Mouse (Mus musculus) hindbrain, embryonic 15.5 days (tissue): ENCODE data around the gene Abhd11. TPM values are rescaled to one million over a fixed set of nuclear protein-coding genes. Genes with fewer than 3 reads are reported as not detected.
"Not testable (repeated sequence)": the region's sequence is repeated elsewhere in the genome, so short reads cannot be mapped to it uniquely, and the experiment has no call there.

Source experiments
- ATAC-seq: fragments of 200-750 bp; cut with Nextera tagmentation; 2 replicates; pipeline ENCODE4 v1.8.0; 2017; ENCODE audit warnings: low read depth, moderate number of reproducible peaks, moderate TSS enrichment; ENCODE audit not compliant: low FRiP score
- H3K27ac ChIP-seq: fragments of 300-500 bp; sonication (generic); replicated peaks from 2 replicates; pipeline ENCODE4 v1.5.1; 2015; ENCODE audit warnings: mild to moderate bottlenecking, inconsistent platforms
- H3K27me3 ChIP-seq: fragments of 300-500 bp; sonication (generic); 2 replicates; pipeline ENCODE4 v1.6.1; 2015; ENCODE audit warnings: control low read depth, inconsistent platforms
- H3K36me3 ChIP-seq: fragments of 300-500 bp; sonication (generic); 2 replicates; pipeline ENCODE4 v1.6.1; 2015; ENCODE audit warnings: control low read depth, inconsistent platforms
- H3K4me1 ChIP-seq: fragments of 300-500 bp; sonication (generic); replicated peaks from 2 replicates; pipeline ENCODE4 v1.6.1; 2015; ENCODE audit warnings: control low read depth, inconsistent platforms
- H3K4me2 ChIP-seq: fragments of 300-500 bp; sonication (generic); 2 replicates; pipeline ENCODE4 v1.6.1; 2015; ENCODE audit warnings: moderate library complexity, mild to moderate bottlenecking, inconsistent platforms
- H3K4me3 ChIP-seq: fragments of 300-500 bp; sonication (generic); 2 replicates; pipeline ENCODE4 v1.5.1; 2015; ENCODE audit warnings: mild to moderate bottlenecking, inconsistent platforms
- H3K9ac ChIP-seq: fragments of 300-500 bp; sonication (generic); 2 replicates; pipeline ENCODE4 v1.6.1; 2015; ENCODE audit warnings: inconsistent platforms
- H3K9me3 ChIP-seq: fragments of 300-500 bp; sonication (generic); 2 replicates; pipeline ENCODE4 v1.6.1; 2016; ENCODE audit warnings: control low read depth, inconsistent platforms
- whole genome bisulfite sequencing: fragments of 180-500 bp; shearing (Covaris S2); methylation state at CpG from one replicate; pipeline ENCODE4 v1.1.7; 2015; 5-methylcytosine and 5-hydroxymethylcytosine counted together
- polyA plus RNA-seq: library from polyadenylated mRNA; unstranded; fragments of >200 nt; fragmentation: Nextera tagmentation; extraction: Ambion mirVana; gene quantifications from 2 replicates; pipeline ENCODE4 v1.2.1, GENCODE M21; 2015

Abhd11 gene
- 68.1 and 68.3 TPM in 2 replicates for polyA plus RNA-seq

DNA sequence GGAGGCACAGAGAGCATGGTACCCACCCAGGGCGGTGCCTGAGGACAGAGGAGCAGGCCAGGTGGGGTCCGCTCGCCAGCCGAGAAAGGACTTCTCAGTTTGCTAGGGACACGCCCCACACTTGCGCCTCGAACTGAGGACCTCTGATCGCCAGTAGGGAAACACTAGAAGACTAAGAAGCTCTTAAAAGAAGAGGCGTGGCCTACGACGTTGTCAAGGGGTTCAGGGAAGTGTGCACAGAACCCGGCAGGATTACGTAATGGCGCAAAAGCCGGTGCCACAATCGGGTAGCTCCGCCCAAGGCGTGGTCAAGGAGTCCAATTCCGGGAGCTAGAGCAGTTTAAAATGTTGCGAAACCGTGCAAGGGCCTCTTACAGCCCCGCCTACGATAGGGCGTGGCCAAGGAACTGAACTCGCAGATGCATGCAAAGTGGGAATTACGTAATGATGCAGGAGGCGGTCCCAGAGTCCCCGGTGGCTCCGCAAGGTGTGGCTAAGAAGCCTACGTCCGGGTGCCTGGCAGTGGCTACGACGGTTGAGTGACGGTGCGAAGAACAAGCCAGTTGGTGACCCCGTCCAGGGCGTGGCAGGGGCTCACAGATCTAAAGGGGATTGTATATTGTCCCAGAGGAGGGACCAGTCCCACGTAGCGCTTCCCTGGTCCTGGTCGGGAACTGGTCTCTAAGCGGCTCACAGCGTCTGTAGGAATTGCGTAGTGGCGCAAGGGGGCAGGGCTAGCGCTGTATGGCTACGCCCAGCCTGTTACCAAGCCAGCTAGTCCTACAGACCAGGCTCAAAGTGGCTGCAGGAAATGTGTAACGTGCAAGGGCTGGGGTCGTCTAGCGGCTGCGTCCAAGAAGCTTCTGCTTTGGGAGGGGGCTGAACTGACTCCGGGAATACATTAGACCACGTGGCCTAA is at the start of gene Abhd11:
Abhd11 (plus strand) TSS at position 482 of the 919 bp plus-strand sequence.
- peak within 1 kb of the TSS; percentile 86 for H3K4me3 ChIP-seq
- H3K27ac ChIP-seq: peak within 1 kb of the TSS; percentile 100
- no peaks in the 10 kb centered on the region for H3K36me3 ChIP-seq
- peak; percentile 91 for ATAC-seq
- peak within 1 kb of the TSS; percentile 71 for H3K9ac ChIP-seq
- 0% methylated on average over 52 of the region's 52 CpGs for WGBS
- no peaks in the 10 kb centered on the region for H3K9me3 ChIP-seq
- no peaks in the 10 kb centered on the region for H3K27me3 ChIP-seq
- peaks cover 34% of the 10 kb centered on the region for H3K4me1 ChIP-seq
- H3K4me2 ChIP-seq: peak within 1 kb of the TSS; percentile 86

DNA sequence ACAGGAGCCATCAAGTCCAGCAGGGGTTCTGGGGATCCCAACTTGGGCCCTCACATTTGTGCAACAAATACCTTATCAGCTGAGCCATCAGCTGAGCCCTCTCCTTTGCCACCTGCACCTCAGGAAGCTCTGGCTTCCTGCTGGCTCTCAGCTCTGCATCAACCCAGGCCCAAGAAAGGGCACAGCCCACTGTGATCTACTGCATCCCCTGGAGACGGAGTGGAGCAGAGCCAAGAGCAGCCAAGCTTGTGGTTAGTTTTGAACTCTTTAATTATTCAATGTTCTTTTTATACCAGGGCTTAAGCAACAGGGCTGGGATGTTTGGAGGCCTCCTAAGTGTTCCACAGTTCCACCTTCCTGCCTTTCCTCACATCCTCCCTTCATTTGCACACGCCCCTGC is 48.5 kb upstream of the Abhd11 start:
- WGBS: 69% methylated on average over 2 of the region's 2 CpGs
- no peak for ATAC-seq
- H3K4me2 ChIP-seq: no peak overlapping the region
- H3K4me1 ChIP-seq: no peaks in the 10 kb centered on the region
- H3K36me3 ChIP-seq: no peaks in the 10 kb centered on the region
- H3K27me3 ChIP-seq: no peaks in the 10 kb centered on the region
- H3K9me3 ChIP-seq: no peaks in the 10 kb centered on the region
- no peak overlapping the region for H3K9ac ChIP-seq
- H3K27ac ChIP-seq: no peak overlapping the region
- no peak overlapping the region for H3K4me3 ChIP-seq

DNA sequence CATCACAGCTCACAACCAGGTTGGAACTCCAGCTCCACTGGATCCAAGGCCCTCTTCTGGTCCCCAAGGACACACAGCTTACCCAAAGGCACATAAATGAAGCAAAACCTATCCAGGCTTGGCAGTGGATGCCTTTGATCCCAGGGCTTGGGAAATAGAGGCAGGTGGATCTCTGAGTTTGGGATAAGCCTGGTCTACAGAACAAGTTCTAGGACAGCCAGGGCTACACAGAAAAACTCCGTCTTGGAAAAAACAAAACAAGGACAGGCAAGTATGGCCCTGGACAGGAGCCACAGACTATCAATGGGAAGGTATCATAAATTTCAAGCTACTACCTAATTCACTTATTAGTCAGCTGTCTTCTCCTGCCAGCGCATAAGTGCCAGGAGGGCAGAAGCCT is 47.4 kb upstream of the Abhd11 start:
- H3K9ac ChIP-seq: no peak overlapping the region
- peaks cover 10% of the 10 kb centered on the region for H3K4me1 ChIP-seq
- H3K27me3 ChIP-seq: 0 out of 2 replicates have a peak, but pooled peaks cover 3% of the 10 kb centered on the region
- no peak overlapping the region for H3K4me3 ChIP-seq
- no peak overlapping the region for H3K4me2 ChIP-seq
- H3K9me3 ChIP-seq: no peaks in the 10 kb centered on the region
- H3K36me3 ChIP-seq: no peaks in the 10 kb centered on the region
- no peak for ATAC-seq
- no peak overlapping the region for H3K27ac ChIP-seq
- WGBS: 92% methylated on average over 2 of the region's 2 CpGs

DNA sequence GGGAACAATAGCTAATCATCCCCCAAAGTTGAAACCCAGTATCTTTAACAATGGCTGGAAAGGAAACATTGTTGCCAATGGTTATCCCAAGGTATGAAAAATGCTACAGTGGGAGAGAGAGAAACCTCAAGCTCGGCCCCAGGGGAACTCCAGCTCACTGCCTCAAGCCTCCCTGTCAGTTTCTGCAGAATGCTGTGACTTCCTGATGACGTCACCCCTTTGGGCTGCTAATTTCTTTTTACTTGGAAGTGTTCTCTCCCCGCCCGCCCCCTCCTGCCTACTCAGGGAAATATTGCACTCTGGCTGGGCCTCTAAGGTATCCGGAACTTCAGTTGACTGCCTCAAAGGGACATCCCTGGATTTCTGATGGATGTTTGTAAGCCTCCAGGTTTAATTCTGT is 45.4 kb upstream of the Abhd11 start:
- Histone ChIP-seq H3K4me1 (peaks cover 11% of the 10 kb centered on the region), H3K4me2 (no peak overlapping the region), H3K9me3 (no peaks in the 10 kb centered on the region), H3K4me3 (no peak overlapping the region), H3K9ac (no peak overlapping the region), H3K27me3 (0 out of 2 replicates have a peak, but pooled peaks cover 4% of the 10 kb centered on the region), H3K27ac (no peak overlapping the region), H3K36me3 (no peaks in the 10 kb centered on the region)
- no peak for ATAC-seq
- 45% methylated on average over 5 of the region's 5 CpGs for WGBS

DNA sequence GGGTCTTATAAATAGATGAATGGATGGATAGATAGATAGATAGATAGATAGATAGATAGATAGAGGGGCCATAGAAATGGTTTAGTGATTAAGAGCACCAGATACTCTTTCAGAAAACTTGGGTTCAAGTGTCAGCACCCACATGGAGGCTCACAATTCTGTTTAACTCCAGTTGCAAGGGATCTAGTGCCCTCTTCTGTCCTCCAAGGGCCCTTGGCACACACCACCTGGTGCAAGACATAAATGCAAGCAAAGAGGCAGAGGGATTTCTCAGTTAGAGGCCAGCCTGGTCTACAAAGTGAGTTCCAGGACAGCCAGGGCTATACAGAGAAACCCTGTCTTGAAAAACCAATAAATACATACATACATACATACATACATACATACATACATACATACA is 44.3 kb upstream of the Abhd11 start:
- ATAC-seq, H3K4me2 ChIP-seq: not testable (repeated sequence)

DNA sequence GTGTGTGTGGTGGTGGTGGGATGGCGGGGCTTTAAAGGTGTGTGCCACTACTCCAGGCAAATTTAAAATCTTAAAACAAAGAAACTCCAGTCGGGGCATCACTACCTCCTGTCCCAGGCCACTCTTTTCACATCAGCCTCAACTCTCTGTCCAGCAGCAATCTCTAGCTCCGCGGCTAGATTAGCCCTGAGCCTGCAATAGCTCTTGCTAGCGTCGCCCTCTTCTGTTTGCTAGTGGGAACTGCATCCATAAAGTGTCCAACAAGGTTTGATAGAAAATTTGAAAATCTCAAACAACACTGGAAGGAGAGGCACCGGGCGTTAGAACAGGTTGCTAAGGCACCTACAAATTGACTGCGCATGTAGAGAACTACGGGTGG is 43.5 kb upstream of the Abhd11 start:
- WGBS: 5% methylated on average over 10 of the region's 10 CpGs
- 0 out of 2 replicates have a peak, but pooled peaks have one; percentile 57 for ATAC-seq
- H3K9ac ChIP-seq: no peak overlapping the region

More for the DNA sequence above, 44.3 kb upstream of the Abhd11 start:
- not testable (repeated sequence) for H3K27me3 ChIP-seq, H3K9me3 ChIP-seq, H3K27ac ChIP-seq, H3K9ac ChIP-seq, H3K36me3 ChIP-seq, H3K4me3 ChIP-seq
- H3K4me1 ChIP-seq: peaks cover 11% of the 10 kb centered on the region

DNA sequence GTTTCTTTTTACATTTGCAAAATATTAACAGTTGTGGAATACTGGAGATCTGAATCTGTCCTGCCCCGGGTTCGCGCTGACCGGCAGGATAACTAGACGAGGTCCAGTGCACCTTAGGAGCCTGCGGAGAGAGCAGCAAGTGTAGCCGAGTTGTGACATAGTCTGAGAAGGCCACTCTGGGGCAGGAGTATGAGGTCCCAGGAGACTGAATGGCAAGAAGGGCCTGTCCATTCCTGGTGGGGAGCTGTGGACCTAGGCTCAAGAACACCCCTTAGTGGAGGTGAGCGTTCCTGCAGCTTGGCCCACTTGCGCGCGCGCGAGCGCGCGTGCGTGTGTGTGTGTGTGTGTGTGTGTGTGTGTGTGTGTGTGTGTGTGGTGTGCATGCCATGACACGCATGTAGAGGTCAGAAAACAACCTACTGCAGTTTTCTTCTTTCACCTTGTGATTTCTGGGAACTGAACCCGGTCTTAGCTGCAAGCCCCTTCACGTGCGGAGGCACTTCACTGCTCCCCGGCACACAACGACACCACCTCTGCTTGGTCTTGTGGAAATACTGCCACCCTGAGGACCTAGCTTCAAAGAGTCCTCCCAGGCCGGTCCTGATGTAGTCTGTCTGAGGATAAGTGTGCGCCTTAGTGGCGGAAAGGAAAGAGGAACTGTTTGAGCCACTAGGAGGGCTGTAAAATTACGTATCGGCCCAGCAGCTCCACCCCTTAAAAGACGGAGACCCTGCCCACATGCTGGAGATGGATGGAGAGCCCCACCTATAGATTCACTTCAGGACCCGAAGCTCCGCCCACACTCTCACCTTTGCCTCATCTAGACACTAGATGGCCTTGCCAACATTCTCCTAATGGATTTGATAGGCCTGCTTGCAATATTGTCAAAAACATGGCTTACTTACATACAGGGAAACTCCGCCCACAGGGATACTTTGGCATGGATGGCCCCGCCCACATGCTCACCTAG is 42.8 kb upstream of the Abhd11 start:
- 0 out of 2 replicates have a peak, but pooled peaks cover 4% of the 10 kb centered on the region for H3K27me3 ChIP-seq
- H3K27ac ChIP-seq: no peak overlapping the region
- peak overlapping the region; percentile 54 for H3K4me2 ChIP-seq
- no peak overlapping the region for H3K9ac ChIP-seq
- peaks cover 11% of the 10 kb centered on the region for H3K4me1 ChIP-seq
- WGBS: 3% methylated on average over 33 of the region's 33 CpGs
- no peaks in the 10 kb centered on the region for H3K9me3 ChIP-seq
- no peaks in the 10 kb centered on the region for H3K36me3 ChIP-seq
- peak overlapping the region; percentile 26 for H3K4me3 ChIP-seq
- ATAC-seq: peak; percentile 79

More for the DNA sequence above, 43.5 kb upstream of the Abhd11 start:
- Histone ChIP-seq H3K4me3 (peak overlapping the region; percentile 26), H3K9me3 (no peaks in the 10 kb centered on the region), H3K4me2 (peak overlapping the region; percentile 54), H3K27me3 (0 out of 2 replicates have a peak, but pooled peaks cover 4% of the 10 kb centered on the region), H3K27ac (no peak overlapping the region), H3K36me3 (no peaks in the 10 kb centered on the region), H3K4me1 (peaks cover 11% of the 10 kb centered on the region)

DNA sequence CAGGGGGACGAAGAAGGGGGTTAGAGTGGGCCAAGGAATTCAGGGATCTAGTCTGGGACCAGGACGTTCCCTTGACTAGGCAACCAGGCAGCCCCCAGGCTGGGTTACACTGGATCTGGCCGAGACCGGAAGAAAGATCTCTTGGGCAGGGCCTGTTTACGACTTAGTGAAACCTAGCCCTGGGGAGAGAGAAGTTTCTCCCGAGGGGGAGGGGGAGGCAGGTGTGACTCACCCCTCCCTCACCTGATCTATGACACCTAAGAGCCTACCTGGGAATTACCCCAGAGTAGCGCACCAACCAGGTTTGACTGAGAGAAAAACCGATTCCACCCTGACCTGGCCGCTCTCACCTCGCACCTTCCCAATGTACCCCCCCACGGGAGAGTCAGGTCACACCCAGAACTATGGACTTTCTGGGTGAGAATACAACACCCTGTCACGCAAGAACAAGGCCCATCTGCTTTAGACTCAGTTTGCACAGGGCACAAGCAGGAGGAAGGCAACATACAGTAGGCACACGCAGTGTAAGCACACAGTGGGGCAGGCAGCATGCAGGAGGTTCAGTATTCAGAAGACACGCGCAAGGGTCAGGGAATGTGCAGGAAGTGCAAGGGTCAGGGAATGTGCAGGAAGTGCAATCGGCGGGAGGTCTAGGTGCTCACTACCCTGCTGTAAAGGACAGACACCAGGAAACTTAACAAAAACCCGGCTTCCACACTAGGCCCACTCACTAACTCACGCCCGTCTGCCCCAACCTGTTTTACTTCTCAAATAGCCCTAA is 41.6 kb upstream of the Abhd11 start:
- 73% methylated on average over 20 of the region's 20 CpGs for WGBS
- H3K9me3 ChIP-seq: no peaks in the 10 kb centered on the region
- H3K4me1 ChIP-seq: peaks cover 11% of the 10 kb centered on the region
- no peak for ATAC-seq
- H3K9ac ChIP-seq: no peak overlapping the region
- H3K27me3 ChIP-seq: 0 out of 2 replicates have a peak, but pooled peaks cover 4% of the 10 kb centered on the region
- no peak overlapping the region for H3K4me3 ChIP-seq
- no peak overlapping the region for H3K27ac ChIP-seq
- no peak overlapping the region for H3K4me2 ChIP-seq
- no peaks in the 10 kb centered on the region for H3K36me3 ChIP-seq

DNA sequence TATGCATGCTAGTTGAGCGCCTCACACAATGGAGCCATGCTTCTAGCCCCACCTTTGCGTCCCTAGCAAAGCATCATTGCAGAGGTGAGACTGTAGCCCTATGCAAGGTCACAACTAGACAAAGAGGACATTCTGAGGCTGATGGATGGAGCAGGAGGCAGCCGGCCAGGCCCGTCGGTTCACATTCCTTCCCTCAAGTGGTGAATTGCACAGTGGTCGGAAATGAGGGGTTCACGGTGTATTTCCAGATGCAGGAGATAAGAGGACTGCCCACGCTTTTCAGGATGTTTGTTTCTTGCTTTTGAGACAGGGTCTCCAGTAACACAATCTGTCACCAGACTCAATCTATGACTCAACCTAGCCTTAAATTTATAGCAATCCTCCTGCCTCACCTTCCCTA is 38.3 kb upstream of the Abhd11 start:
- Histone ChIP-seq H3K4me3 (no peak overlapping the region), H3K4me2 (no peak overlapping the region), H3K27me3 (0 out of 2 replicates have a peak, but pooled peaks cover 4% of the 10 kb centered on the region), H3K4me1 (peaks cover 10% of the 10 kb centered on the region), H3K27ac (no peak overlapping the region), H3K36me3 (no peaks in the 10 kb centered on the region), H3K9me3 (no peaks in the 10 kb centered on the region), H3K9ac (no peak overlapping the region)
- ATAC-seq: no peak
- 76% methylated on average over 8 of the region's 8 CpGs for WGBS

DNA sequence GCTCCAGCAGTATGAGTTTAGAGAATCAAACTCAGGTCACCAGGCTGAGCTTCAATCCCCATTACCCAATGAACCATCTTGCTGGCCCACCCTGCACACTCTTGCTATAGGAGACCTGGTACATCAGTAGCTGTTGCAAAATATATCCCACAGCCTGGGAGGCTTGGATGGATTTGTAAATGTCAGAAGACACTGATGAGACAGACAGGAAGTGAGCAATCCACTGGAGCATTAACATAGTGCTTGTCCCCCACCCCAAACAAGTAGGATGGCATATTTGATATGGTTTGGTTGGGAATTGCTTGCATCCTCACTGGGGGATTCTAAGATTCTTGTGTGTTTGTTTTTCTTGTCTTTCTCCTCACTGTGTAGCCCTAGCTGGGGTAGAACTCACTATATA is 35.9 kb upstream of the Abhd11 start:
- H3K4me3 ChIP-seq: no peak overlapping the region
- no peak overlapping the region for H3K27ac ChIP-seq
- H3K36me3 ChIP-seq: no peaks in the 10 kb centered on the region
- no peaks in the 10 kb centered on the region for H3K4me1 ChIP-seq
- H3K27me3 ChIP-seq: no peaks in the 10 kb centered on the region
- ATAC-seq: no peak
- no peak overlapping the region for H3K4me2 ChIP-seq
- no peak overlapping the region for H3K9ac ChIP-seq
- H3K9me3 ChIP-seq: no peaks in the 10 kb centered on the region

DNA sequence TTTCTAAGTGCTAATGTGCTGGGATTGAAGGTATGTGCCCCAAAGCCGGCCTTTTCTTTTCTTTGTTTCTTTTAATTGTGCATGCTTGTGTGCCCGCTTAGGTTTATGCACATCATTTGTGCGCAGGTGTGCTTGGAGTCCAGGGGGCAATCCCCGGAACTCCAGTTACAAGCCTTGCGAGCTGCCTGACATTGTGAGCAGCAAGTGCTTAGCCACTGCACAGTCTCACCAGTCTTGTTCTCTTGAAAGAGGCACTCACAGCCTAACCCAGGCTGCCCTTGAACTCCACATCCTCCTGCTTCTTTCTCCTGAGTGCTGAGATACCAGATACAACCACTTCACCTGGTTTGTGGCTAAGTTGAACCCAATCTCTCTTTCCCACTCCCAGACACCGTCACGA is 35.4 kb upstream of the Abhd11 start:
- 86% methylated on average over 7 of the region's 7 CpGs for WGBS
- Histone ChIP-seq H3K4me2 (no peak overlapping the region), H3K27ac (no peak overlapping the region), H3K4me3 (no peak overlapping the region), H3K4me1 (no peaks in the 10 kb centered on the region), H3K27me3 (no peaks in the 10 kb centered on the region), H3K9ac (no peak overlapping the region), H3K9me3 (no peaks in the 10 kb centered on the region), H3K36me3 (no peaks in the 10 kb centered on the region)
- no peak for ATAC-seq
